ENCODE assay signal across 11 mouse cellular contexts in genomic region chr8:11097813-11098212, GRCm38 (mm10).
DNase-seq lines count a peak whose midpoint lies in the region; ATAC-seq lines count a peak whose summit lies in the region.
"Had no signal": no experiment of that assay in that cellular context is flagged by ENCODE, and none has a peak within 500 bp of the region (broad histone marks: within the 10 kb centered on the region; RNA-seq: fewer than 3 reads in every experiment).

No protein-coding gene starts in this region.

- H3K27me3 ChIP-seq in kidney, embryonic 14.5 days (ENCODE audit: control insufficient read depth, insufficient read depth, low read length), result no peaks in the 10 kb centered on the region
- no peaks in the 10 kb centered on the region for H3K27me3 ChIP-seq in embryonic facial prominence, embryonic 12.5 days
- no peaks in the 10 kb centered on the region for H3K27me3 ChIP-seq in limb, embryonic 11.5 days (ENCODE audit: control insufficient read depth, insufficient read depth, low read length)
- H3K27me3 ChIP-seq: midbrain, embryonic 13.5 days had no signal

- DNase-seq in kidney, adult 8-10 months, result no peak
- no peak for DNase-seq in limb, embryonic 11.5 days (ENCODE audit: low spot score)
- no peak for DNase-seq in urinary bladder, postnatal 25 days (ENCODE audit: low spot score)
- DNase-seq in retina, postnatal 1 day, result no peak
- no peak for DNase-seq in adrenal gland, postnatal 4 days (ENCODE audit: low spot score in 2 of 2)
- DNase-seq: right cerebral cortex, adult 18-20 months; thymus, adult 18-20 months had no signal

- H3K4me2 ChIP-seq in kidney, embryonic 14.5 days (replicated peaks; ENCODE audit: low read depth, low read length), result no peak overlapping the region
- H3K4me2 ChIP-seq in embryonic facial prominence, embryonic 12.5 days (replicated peaks), result peak overlapping the region; percentile 14; the same call in 1 of the 2 replicates
- no peak overlapping the region for H3K4me2 ChIP-seq in limb, embryonic 11.5 days (ENCODE audit: low read depth, severe bottlenecking)
- H3K4me2 ChIP-seq: midbrain, embryonic 13.5 days had no signal

- no peaks in the 10 kb centered on the region for H3K9me3 ChIP-seq in kidney, embryonic 14.5 days (ENCODE audit: control insufficient read depth, low read length)
- H3K9me3 ChIP-seq in embryonic facial prominence, embryonic 12.5 days, result no peaks in the 10 kb centered on the region
- H3K9me3 ChIP-seq in limb, embryonic 11.5 days (ENCODE audit: control insufficient read depth, low read length), result no peaks in the 10 kb centered on the region
- H3K9me3 ChIP-seq: midbrain, embryonic 13.5 days had no signal

- 65% methylated on average over 3 of the region's 3 CpGs for WGBS in kidney, embryonic 14.5 days
- WGBS in embryonic facial prominence, embryonic 12.5 days, result 52% methylated on average over 3 of the region's 3 CpGs
- WGBS in limb, embryonic 11.5 days, result 66% methylated on average over 3 of the region's 3 CpGs

- H3K4me1 ChIP-seq in kidney, embryonic 14.5 days (ENCODE audit: control insufficient read depth, insufficient read depth, low read length), result no peaks in the 10 kb centered on the region; the same call in 1 of the 2 replicates
- peaks cover 32% of the 10 kb centered on the region for H3K4me1 ChIP-seq in embryonic facial prominence, embryonic 12.5 days
- peaks cover 10% of the 10 kb centered on the region for H3K4me1 ChIP-seq in limb, embryonic 11.5 days (ENCODE audit: control insufficient read depth, insufficient read depth, low read length)
- H3K4me1 ChIP-seq: midbrain, embryonic 13.5 days had no signal

- H3K4me3 ChIP-seq in kidney, embryonic 14.5 days (ENCODE audit: low read length), result no peak overlapping the region
- no peak overlapping the region for H3K4me3 ChIP-seq in embryonic facial prominence, embryonic 12.5 days
- H3K4me3 ChIP-seq in limb, embryonic 11.5 days (ENCODE audit: low read depth, low read length), result no peak overlapping the region
- H3K4me3 ChIP-seq: midbrain, embryonic 13.5 days had no signal

- H3K36me3 ChIP-seq in kidney, embryonic 14.5 days (ENCODE audit: control insufficient read depth, insufficient read depth, low read length), result no peaks in the 10 kb centered on the region
- H3K36me3 ChIP-seq in embryonic facial prominence, embryonic 12.5 days, result no peaks in the 10 kb centered on the region
- H3K36me3 ChIP-seq in limb, embryonic 11.5 days (ENCODE audit: control insufficient read depth, insufficient read depth, low read length), result no peaks in the 10 kb centered on the region
- H3K36me3 ChIP-seq: midbrain, embryonic 13.5 days had no signal

- peak; percentile 16; the same call in 1 of the 2 replicates for ATAC-seq in kidney, embryonic 14.5 days (ENCODE audit: low FRiP score, low TSS enrichment)
- ATAC-seq in embryonic facial prominence, embryonic 12.5 days (ENCODE audit: insufficient number of reproducible peaks, insufficient read depth, low FRiP score, low TSS enrichment), result peak; percentile 39; the same call in 1 of the 2 replicates
- no peak for ATAC-seq in limb, embryonic 11.5 days (ENCODE audit: insufficient number of reproducible peaks, low FRiP score, low TSS enrichment, low read depth)
- ATAC-seq: forebrain, embryonic 16.5 days; midbrain, embryonic 13.5 days had no signal

- H3K27ac ChIP-seq in kidney, embryonic 14.5 days (ENCODE audit: low read depth, low read length), result no peak overlapping the region
- peak overlapping the region; percentile 88 for H3K27ac ChIP-seq in embryonic facial prominence, embryonic 12.5 days
- peak overlapping the region; percentile 79 for H3K27ac ChIP-seq in limb, embryonic 11.5 days (replicated peaks; ENCODE audit: low read depth, low read length)
- H3K27ac ChIP-seq: midbrain, embryonic 13.5 days had no signal

- H3K9ac ChIP-seq in kidney, embryonic 14.5 days (ENCODE audit: low read depth, low read length), result no peak overlapping the region
- no peak overlapping the region for H3K9ac ChIP-seq in embryonic facial prominence, embryonic 12.5 days
- no peak overlapping the region for H3K9ac ChIP-seq in limb, embryonic 11.5 days (ENCODE audit: low read length)
- H3K9ac ChIP-seq: midbrain, embryonic 13.5 days had no signal
